Mouse (Mus musculus): Measurements from ENCODE around the gene Zcchc7. TPM values are rescaled to one million over a fixed set of nuclear protein-coding genes. Genes with fewer than 3 reads are reported as not detected.

Zcchc7 gene
- total RNA-seq, 2 experiments from 2014 or later = 22.8 to 32.0 TPM

DNA sequence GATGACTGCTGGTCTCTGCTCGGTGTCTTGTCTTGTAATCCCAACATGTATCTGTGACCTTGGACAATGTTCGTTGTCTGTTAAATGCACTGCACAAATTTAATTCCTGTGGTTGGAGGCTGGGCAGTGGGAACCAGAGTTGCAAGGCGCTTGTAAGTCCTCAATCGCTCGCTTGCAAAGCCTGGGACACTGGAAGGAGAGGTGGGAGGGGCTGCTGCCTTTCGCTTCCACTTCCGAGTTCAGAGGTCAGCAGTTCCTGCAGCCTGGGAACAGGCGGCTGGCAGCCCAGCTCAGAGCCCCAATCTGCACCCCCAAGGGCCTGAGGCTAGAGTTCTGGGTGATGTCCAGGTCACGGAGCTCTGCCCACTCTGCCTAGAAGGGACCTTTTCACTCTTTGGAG, 197.4 kb downstream of the Zcchc7 start:
- DNase-seq (ENCODE audit: low spot score in 2 of 2) = no peak

- no peak for DNase-seq (ENCODE audit: low spot score in 2 of 2)
These were observed 203.1 kb downstream of the Zcchc7 start for GRCm38 (mm10) chr4:44958776-44959175.

DNA sequence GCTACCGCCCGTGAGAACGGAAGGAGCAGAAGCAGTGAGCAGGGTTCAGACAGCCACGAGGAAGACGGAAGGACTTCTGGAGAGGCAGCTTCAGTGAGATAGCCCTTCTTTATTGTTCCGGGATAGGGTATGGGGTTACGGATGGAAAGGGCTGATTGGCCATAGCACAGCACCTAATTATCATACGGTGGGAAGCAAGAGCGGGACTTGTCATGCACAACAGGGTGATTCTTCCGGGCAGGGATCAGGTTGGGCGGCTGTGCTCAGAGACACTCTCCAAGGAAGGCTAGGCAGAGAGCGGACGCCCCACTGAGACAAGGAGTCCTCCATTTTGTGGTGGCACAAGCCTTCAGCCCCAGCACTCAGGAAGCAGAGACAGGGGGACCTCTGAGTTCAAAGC, 203.5 kb downstream of the Zcchc7 start:
- DNase-seq (ENCODE audit: low spot score in 2 of 2) = no peak

DNA sequence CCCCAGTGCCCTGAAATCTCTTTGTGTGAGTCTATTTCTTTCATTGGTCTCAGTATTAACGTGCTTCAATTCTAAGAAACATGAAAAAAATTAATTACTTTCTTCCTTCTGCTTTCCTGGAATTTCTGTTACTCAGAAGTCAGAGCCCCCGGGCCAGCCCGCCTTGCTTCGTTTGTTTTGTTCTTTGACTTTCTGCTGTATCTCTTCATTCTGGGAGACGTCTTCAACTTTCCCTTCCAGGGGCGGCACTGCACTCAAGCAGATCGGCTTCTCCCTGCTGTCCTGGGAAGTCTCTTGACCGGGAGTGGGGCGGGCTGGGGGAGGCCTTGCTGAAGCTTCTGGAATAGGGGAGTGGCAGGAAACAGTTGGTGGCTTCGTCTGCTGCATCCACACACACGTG, 207.5 kb downstream of the Zcchc7 start:
- DNase-seq (ENCODE audit: low spot score in 2 of 2) = no peak

DNA sequence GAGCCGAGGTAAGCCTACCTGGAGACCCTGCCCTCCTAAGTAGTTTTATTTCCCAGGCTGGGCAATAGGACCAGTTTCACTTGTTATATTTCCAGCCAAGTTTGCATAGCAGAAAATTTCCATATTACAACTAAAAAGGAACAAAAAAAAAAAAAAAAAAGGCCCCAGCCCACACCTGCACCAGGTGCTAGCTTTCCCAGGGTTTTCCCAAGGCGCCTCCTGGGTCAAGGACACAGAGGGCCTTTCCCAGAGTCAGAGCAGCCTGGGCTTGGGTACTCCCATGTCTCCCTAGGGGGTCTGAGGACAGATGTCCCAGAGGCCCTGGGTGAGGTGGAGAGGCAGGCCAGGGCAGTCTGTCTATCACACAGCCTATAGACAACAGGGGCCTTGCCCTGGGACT, 209.5 kb downstream of the Zcchc7 start:
- DNase-seq (ENCODE audit: low spot score in 2 of 2) = no peak

GRCm38 (mm10) chr4:44965736-44966135, 210.1 kb downstream of the Zcchc7 start:
- DNase-seq (ENCODE audit: low spot score in 2 of 2) = no peak

DNA sequence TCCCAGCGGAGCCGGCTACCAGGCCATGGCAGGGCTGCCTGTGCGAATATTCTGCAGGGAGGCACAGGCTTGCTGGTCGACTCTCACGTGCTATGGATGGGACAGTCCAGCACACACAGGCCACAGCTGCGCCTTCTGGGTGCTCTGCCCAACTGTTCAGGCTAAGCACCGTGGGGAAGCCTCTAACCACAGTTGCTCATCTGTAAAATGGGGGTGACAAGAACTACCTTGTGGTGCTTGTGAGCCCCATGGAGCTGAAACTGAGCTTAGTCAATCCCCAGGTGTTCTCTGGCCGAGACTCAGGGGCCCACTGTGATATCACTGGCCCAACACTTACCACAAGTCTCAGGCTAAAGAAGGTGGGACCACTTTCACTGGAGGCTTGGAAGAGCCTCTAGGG, 211.7 kb downstream of the Zcchc7 start:
- DNase-seq (ENCODE audit: low spot score in 2 of 2) = no peak

GRCm38 (mm10) chr4:44970056-44970455, 214.4 kb downstream of the Zcchc7 start:
- no peak for DNase-seq (ENCODE audit: low spot score in 2 of 2)

- peak in 1 of 2 experiments; percentile 51 for DNase-seq (ENCODE audit: low spot score in 2 of 2)
These were observed 215.0 kb downstream of the Zcchc7 start for GRCm38 (mm10) chr4:44970612-44971110.

DNA sequence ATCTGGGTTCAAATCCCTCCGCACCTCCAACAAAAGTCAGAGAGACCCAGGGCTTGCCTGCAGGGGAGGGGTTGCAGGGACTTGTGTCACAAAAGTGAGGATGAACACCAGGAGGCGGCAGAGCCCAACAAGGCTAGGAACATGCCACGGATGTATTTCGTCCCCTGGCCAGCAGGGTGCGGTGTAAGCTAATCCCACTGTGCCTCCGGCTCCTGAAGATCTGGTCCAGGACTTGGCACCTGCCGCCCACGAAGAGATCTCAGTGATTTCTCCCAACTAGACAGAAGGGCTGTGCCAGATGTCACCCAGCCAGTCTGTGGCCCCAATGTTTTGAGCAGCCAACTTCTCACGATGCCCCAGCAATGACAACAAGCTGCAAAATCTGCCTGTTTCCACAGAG, 217.8 kb downstream of the Zcchc7 start:
- DNase-seq (ENCODE audit: low spot score in 2 of 2) = peak; percentile 66 to 81

GRCm38 (mm10) chr4:44973871-44974270, 218.2 kb downstream of the Zcchc7 start:
- no peak for DNase-seq (ENCODE audit: low spot score in 2 of 2)

DNA sequence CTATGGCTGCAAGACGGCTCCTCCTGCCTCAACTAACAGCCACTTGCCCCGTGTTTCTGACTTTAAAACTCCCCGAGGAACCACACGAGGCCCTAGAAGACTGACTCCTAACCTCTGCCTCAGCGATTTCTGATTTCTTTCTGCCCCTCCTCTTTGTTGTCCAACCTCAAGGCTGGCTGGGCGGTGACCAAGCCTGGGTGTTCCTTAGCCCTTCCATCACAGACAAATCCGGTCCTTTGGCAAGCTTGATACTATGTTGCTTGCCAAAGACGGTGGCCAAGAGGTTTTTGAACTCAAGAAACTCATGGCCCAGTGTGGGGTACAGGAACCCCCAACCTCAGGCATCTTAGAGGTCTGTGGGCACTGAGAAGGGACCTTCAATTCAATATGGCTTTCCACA, 218.7 kb downstream of the Zcchc7 start:
- no peak for DNase-seq (ENCODE audit: low spot score in 2 of 2)

DNA sequence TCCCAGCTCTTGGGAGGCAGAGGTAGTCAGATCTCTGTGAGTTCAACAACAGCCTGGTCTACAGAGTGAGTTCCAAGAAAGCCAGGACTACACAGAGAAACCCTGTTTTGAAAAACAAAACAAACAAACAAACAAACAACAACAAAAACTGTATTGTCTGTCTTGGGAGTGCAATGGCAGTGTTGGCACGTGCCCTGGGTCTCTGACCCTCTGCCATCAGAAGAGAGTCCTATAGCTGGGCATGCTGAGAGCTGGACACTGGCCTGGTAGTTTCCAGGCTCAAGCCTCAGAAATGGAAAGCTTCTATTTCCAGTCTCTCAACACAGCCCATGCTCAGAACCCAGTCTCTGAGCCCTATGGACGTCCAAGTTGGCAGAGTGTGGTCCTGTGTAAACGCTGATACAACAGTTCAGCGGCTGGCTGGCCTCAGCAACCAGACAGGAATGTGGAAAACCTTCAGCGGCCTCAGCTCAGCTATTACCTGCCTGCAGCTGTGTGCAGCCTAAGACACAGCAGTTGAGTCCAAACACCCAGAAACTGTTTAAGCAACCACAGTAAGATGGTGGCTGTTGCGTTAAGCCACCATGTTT, 220.4 kb downstream of the Zcchc7 start:
- no peak for DNase-seq (ENCODE audit: low spot score in 2 of 2)

GRCm38 (mm10) chr4:44976921-44977710, 221.4 kb downstream of the Zcchc7 start:
- DNase-seq (ENCODE audit: low spot score in 2 of 2) = no peak

- DNase-seq (ENCODE audit: low spot score in 2 of 2) = no peak
These were observed 222.5 kb downstream of the Zcchc7 start for GRCm38 (mm10) chr4:44978175-44978574.

- no peak for DNase-seq (ENCODE audit: low spot score in 2 of 2)
These were observed 224.2 kb downstream of the Zcchc7 start for GRCm38 (mm10) chr4:44979794-44980338.

DNA sequence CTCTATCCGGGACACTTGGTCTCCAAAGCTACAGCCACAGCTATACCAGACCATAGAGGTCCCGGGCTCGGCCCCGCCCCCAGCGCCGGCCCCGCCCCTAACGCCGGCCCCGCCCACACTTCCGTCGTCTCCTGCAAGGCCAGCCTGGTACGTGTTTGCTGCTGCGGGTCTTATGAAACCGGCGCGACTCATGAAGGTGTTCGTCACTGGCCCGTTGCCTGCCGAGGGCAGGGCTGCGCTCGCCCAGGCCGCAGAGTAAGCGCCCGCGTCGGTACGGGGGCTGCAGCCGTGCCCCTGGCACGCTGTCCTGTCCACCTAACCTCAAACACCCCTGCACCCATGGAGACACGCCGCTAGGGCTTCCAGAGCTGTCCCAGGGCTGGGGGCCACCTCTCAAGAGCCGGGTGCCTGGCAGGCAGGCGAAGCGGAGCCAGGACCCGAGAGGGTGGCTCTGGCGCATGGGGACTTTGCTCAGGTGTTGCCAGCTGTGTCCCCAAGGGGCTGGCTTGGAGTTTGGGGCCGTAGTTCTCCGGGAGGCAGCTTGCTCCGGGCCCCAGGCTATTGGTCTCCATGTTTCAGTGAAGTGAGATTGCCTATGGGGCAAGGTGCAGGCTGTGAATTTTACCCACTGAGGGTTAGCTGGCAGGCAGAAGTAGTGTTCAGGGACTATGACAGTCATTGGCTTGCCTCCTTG, 225.8 kb downstream of the Zcchc7 start, which contains the start of gene Grhpr:
TSS of gene Grhpr (plus strand) at position 116 of the 694 bp plus-strand sequence.
- peak; percentile 68 to 80 for DNase-seq (ENCODE audit: low spot score in 2 of 2)

All from gastrocnemius, postnatal 4 days (tissue).